Comparison of ENCODE assay signal across 11 mouse cellular contexts in genomic region chr5:151135965-151136364, GRCm38 (mm10).
A peak's percentile ranks its signal among the peaks of the same experiment; 100 is the strongest.
DNase-seq lines count a peak whose midpoint lies in the region; ATAC-seq lines count a peak whose summit lies in the region.
"Had no signal": no experiment of that assay in that cellular context is flagged by ENCODE, and none has a peak within 500 bp of the region (broad histone marks: within the 10 kb centered on the region; RNA-seq: fewer than 3 reads in every experiment).

No protein-coding gene starts in this region.

- H3K27me3 ChIP-seq in heart, embryonic 14.5 days (ENCODE audit: control insufficient read depth, insufficient read depth, low read length) = no peaks in the 10 kb centered on the region
- no peaks in the 10 kb centered on the region for H3K27me3 ChIP-seq in forebrain, embryonic 15.5 days
- H3K27me3 ChIP-seq: neural tube, embryonic 12.5 days had no signal

- peaks cover 9 to 27% of the 10 kb centered on the region in 2 experiments for H3K4me1 ChIP-seq in heart, embryonic 14.5 days (ENCODE audit: control insufficient read depth in 2 of 2, insufficient read depth in 2 of 2, low read length in 2 of 2)
- no peaks in the 10 kb centered on the region for H3K4me1 ChIP-seq in forebrain, embryonic 15.5 days
- H3K4me1 ChIP-seq: neural tube, embryonic 12.5 days had no signal

- H3K36me3 ChIP-seq in heart, embryonic 14.5 days (ENCODE audit: control insufficient read depth, insufficient read depth, low read length) = no peaks in the 10 kb centered on the region
- H3K36me3 ChIP-seq in forebrain, embryonic 15.5 days = no peaks in the 10 kb centered on the region
- H3K36me3 ChIP-seq: neural tube, embryonic 12.5 days had no signal

- H3K9me3 ChIP-seq in heart, embryonic 14.5 days (ENCODE audit: control insufficient read depth, low read length) = no peaks in the 10 kb centered on the region
- no peaks in the 10 kb centered on the region for H3K9me3 ChIP-seq in forebrain, embryonic 15.5 days

- no peak for ATAC-seq in heart, embryonic 14.5 days (ENCODE audit: insufficient number of reproducible peaks, insufficient read depth, low FRiP score, low read depth)
- no peak for ATAC-seq in forebrain, embryonic 15.5 days (replicated peaks)
- ATAC-seq in activated CD4-positive, CD25-positive, alpha-beta regulatory T cell, adult 4 months = no peak

- WGBS in heart, embryonic 14.5 days = 19% methylated on average over 6 of the region's 6 CpGs
- 79% methylated on average over 6 of the region's 6 CpGs for WGBS in forebrain, embryonic 15.5 days

- H3K4me3 ChIP-seq in heart, embryonic 14.5 days (ENCODE audit: control insufficient read depth in 1 of 2, insufficient read depth in 1 of 2, low read depth in 1 of 2, low read length in 2 of 2) = no peak overlapping the region
- H3K4me3 ChIP-seq in forebrain, embryonic 15.5 days = no peak overlapping the region
- H3K4me3 ChIP-seq: neural tube, embryonic 12.5 days had no signal

- no peak overlapping the region for H3K9ac ChIP-seq in heart, embryonic 14.5 days (ENCODE audit: low read length)
- no peak overlapping the region for H3K9ac ChIP-seq in forebrain, embryonic 15.5 days (replicated peaks)
- H3K9ac ChIP-seq: hindbrain, embryonic 14.5 days; neural tube, embryonic 12.5 days had no signal

- peak overlapping the region in 1 of 2 experiments; percentile 21; a peak in 1 of 4 replicates for H3K27ac ChIP-seq in heart, embryonic 14.5 days (replicated peaks in 1 of 2; ENCODE audit: control insufficient read depth in 1 of 2, insufficient read depth in 1 of 2, low read depth in 2 of 2, low read length in 2 of 2)
- no peak overlapping the region for H3K27ac ChIP-seq in forebrain, embryonic 15.5 days (replicated peaks)
- H3K27ac ChIP-seq: hindbrain, embryonic 14.5 days; neural tube, embryonic 12.5 days had no signal

- H3K4me2 ChIP-seq in heart, embryonic 14.5 days (ENCODE audit: low read length) = peak overlapping the region; percentile 8; the same call in 1 of the 2 replicates
- H3K4me2 ChIP-seq in forebrain, embryonic 15.5 days (replicated peaks) = no peak overlapping the region
- H3K4me2 ChIP-seq: hindbrain, embryonic 14.5 days; neural tube, embryonic 12.5 days had no signal

- no peak for DNase-seq in heart, adult 8-10 months (ENCODE audit: low spot score)
- peak; percentile 30 to 54 for DNase-seq in right cerebral cortex, adult 2 months (ENCODE audit: low spot score in 2 of 2)
- no peak for DNase-seq in right cerebral cortex, postnatal 4 days
- peak; percentile 36 for DNase-seq in liver
- DNase-seq in Muller cell, postnatal 12 days (ENCODE audit: inconsistent ontology term) = no peak
- DNase-seq: adrenal gland, postnatal 25 days had no signal

Comparison
In these comparisons a context has a peak if more than half of its experiments do, and no peak if none do; other contexts are left out.
1. DNase-seq: peak in right cerebral cortex, adult 2 months (2 of 2) and liver (single experiment); none in heart, adult 8-10 months (single experiment), right cerebral cortex, postnatal 4 days (single experiment) and Muller cell, postnatal 12 days (single experiment).